Mouse (Mus musculus) spleen, adult 2 months (tissue): ENCODE measurements around the gene Emc3. TPM values are rescaled to one million over a fixed set of nuclear protein-coding genes. Genes with fewer than 3 reads are reported as not detected.

Experiments used
- DNase-seq, 2 experiments: peaks; one replicate each; pipeline versions ENCODE4 v3.0.0 to v3.0.0-alpha.2; 2012 to 2021; ENCODE audit warnings: low spot score in 2 of 2, low read depth in 1 of 2
- H3K27ac ChIP-seq: fragments of 200-500 bp; 2 replicates; pipeline ENCODE4 v1.5.1; 2012; ENCODE audit warnings: low read length, inconsistent platforms; ENCODE audit not compliant: insufficient read depth
- H3K27me3 ChIP-seq: fragments of 200-500 bp; 2 replicates; pipeline ENCODE4 v1.6.1; 2012; ENCODE audit warnings: mild to moderate bottlenecking, moderate library complexity, low read length, inconsistent platforms; ENCODE audit not compliant: control insufficient read depth, insufficient read depth
- H3K36me3 ChIP-seq: fragments of 200-500 bp; 2 replicates; pipeline ENCODE4 v1.6.1; 2012; ENCODE audit warnings: mild to moderate bottlenecking, low read length, inconsistent platforms; ENCODE audit not compliant: control insufficient read depth, insufficient read depth
- H3K4me1 ChIP-seq: fragments of 200-500 bp; 2 replicates; pipeline ENCODE4 v1.6.1; 2011; ENCODE audit warnings: inconsistent platforms; ENCODE audit not compliant: control insufficient read depth, insufficient read depth, insufficient read length
- H3K4me3 ChIP-seq: fragments of 200-500 bp; 2 replicates; pipeline ENCODE4 v1.5.1; 2011; ENCODE audit warnings: mild to moderate bottlenecking, inconsistent platforms; ENCODE audit not compliant: insufficient read depth, insufficient read length; ENCODE audit errors: extremely low read depth
- CTCF ChIP-seq: fragments of 200-500 bp; IDR thresholded peaks from 2 replicates; pipeline ENCODE4 v1.5.1; 2011; ENCODE audit warnings: mild to moderate bottlenecking, inconsistent platforms; ENCODE audit not compliant: insufficient read depth, insufficient read length, insufficient replicate concordance; ENCODE audit errors: extremely low read depth
- POLR2A ChIP-seq: fragments of 200-500 bp; IDR thresholded peaks from 2 replicates; pipeline ENCODE4 v1.6.1; 2011; ENCODE audit warnings: low read depth, low read length, inconsistent platforms
- WGBS: fragments of 180-500 bp; shearing (Covaris S2); methylation state at CpG from one replicate; pipeline ENCODE4 v1.1.7; 2018; 5-methylcytosine and 5-hydroxymethylcytosine counted together
- polyA plus RNA-seq: library from polyadenylated mRNA; depleted of rRNA; stranded (reverse); fragments of >200 nt; gene quantifications from 2 replicates; pipeline ENCODE4 v1.2.3, GENCODE M21; 2012; rRNA removed

Emc3 gene
- 18.2 and 20.0 TPM in 2 replicates for polyA plus RNA-seq

GRCm38 (mm10) chr6:113530932-113531839 lies at the start of gene Emc3, which contains the start of gene Fancd2:
TSS of gene Emc3 (minus strand) at chr6:113531652.
TSS of gene Fancd2 (plus strand) at chr6:113531682.
- TF ChIP-seq CTCF (no peak), POLR2A (peak; percentile 50)
- DNase-seq = peak; percentile 64 to 84
- Histone ChIP-seq H3K36me3 (no peaks in the 10 kb centered on the region), H3K27ac (peak within 1 kb of the TSS; percentile 77), H3K4me1 (peaks cover 7% of the 10 kb centered on the region), H3K27me3 (no peaks in the 10 kb centered on the region), H3K4me3 (peak within 1 kb of the TSS; percentile 99)
- WGBS = under 1% methylated on average over 47 of the region's 47 CpGs

DNA sequence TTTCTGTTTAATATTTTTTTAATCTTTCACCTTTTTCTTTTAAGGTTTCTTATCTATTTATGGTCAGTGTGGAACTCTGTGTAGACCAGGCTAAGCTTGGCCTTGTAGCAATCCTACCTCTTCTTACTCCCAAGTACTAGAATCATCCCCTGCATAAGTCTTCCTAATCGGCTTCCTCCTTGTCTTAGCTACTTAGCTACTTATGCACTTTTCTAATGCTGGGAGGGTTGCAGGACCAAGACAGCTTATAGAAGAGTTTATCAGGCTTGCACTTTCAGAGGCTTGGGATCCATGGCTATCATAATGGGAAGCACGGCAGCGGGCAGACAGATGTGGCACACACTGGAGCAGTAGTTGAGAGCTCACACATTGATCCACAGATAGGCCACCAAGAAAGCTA lies 47.9 kb upstream of the Emc3 start:
- TF ChIP-seq POLR2A (no peak), CTCF (no peak)
- H3K4me1 ChIP-seq = no peaks in the 10 kb centered on the region
- WGBS = 95% methylated on average over 3 of the region's 3 CpGs
- no peak overlapping the region for H3K27ac ChIP-seq
- no peaks in the 10 kb centered on the region for H3K36me3 ChIP-seq
- no peak overlapping the region for H3K4me3 ChIP-seq
- no peaks in the 10 kb centered on the region for H3K27me3 ChIP-seq
- DNase-seq = no peak

- no peaks in the 10 kb centered on the region for H3K36me3 ChIP-seq
- 96% methylated on average over 6 of the region's 6 CpGs for WGBS
Measured at GRCm38 (mm10) chr6:113576044-113576443, 44.6 kb upstream of the Emc3 start.

DNA sequence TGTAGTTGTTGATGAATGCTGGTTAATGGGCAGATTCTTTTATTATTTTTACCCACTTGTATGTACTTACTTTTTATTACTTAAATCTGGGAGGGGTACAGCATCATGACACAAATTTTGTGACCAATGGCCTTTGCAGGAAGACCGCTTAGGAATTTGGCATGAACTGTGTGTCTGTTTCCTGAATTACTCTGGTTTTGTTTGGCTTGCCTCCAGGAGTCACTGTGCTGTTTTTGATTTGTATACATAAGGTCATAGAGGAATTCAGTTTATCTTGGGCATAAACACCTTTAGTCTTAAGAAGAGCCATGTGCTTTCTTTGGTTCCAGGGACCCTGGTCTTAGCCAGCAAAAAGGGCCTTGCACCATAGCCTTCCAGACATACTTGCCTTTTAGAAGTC lies 33.1 kb upstream of the Emc3 start:
- Histone ChIP-seq H3K36me3 (no peaks in the 10 kb centered on the region), H3K4me1 (no peaks in the 10 kb centered on the region), H3K27me3 (no peaks in the 10 kb centered on the region), H3K4me3 (no peak overlapping the region), H3K27ac (no peak overlapping the region)
- 82% methylated on average over 1 of the region's 1 CpGs for WGBS
- TF ChIP-seq POLR2A (no peak), CTCF (no peak)
- DNase-seq = no peak

More at GRCm38 (mm10) chr6:113576044-113576443, 44.6 kb upstream of the Emc3 start:
- no peaks in the 10 kb centered on the region for H3K4me1 ChIP-seq
- no peak for DNase-seq
- H3K27ac ChIP-seq = no peak overlapping the region
- TF ChIP-seq CTCF (no peak), POLR2A (no peak)
- H3K27me3 ChIP-seq = no peaks in the 10 kb centered on the region
- no peak overlapping the region for H3K4me3 ChIP-seq

GRCm38 (mm10) chr6:113559736-113560135 lies 28.3 kb upstream of the Emc3 start:
- WGBS = 95% methylated on average over 6 of the region's 6 CpGs
- no peak for TF ChIP-seq CTCF
- no peak for TF ChIP-seq POLR2A

DNA sequence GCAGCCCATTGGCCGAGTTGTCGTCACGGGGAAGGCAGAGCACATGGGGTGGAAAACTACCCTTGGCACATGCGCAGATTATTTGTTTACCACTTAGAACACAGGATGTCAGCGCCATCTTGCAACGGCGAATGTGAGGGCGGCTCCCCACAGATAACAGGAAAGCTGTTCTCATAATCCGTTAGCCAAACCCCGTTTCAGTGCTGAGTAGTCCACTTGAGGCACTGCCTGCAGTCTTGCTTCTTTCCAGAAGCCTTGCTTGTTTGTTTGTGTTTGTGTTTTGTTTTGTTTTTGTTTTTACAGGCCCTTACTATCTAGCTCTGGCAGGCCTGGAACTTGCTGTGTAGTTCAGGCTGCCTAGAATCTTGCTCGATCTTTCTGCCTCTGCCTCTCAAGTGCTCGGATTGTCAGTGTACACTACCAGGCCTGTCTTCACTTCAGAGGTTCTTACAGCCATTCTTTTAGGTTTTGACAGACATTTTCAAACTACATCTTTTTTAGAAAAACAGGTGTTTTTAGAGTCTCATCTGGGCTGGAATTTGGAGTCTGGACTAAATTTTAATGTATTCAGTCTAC lies 12.5 kb upstream of the Emc3 start:
- no peak for DNase-seq
- WGBS = 85% methylated on average over 9 of the region's 12 CpGs

More at GRCm38 (mm10) chr6:113559736-113560135, 28.3 kb upstream of the Emc3 start:
- no peak for DNase-seq
- H3K4me1 ChIP-seq = no peaks in the 10 kb centered on the region
- no peak overlapping the region for H3K4me3 ChIP-seq
- no peaks in the 10 kb centered on the region for H3K36me3 ChIP-seq
- no peaks in the 10 kb centered on the region for H3K27me3 ChIP-seq
- no peak overlapping the region for H3K27ac ChIP-seq

More for the DNA sequence above, 12.5 kb upstream of the Emc3 start:
- H3K27ac ChIP-seq = no peak overlapping the region
- no peaks in the 10 kb centered on the region for H3K27me3 ChIP-seq
- H3K4me3 ChIP-seq = no peak overlapping the region
- no peaks in the 10 kb centered on the region for H3K4me1 ChIP-seq
- no peaks in the 10 kb centered on the region for H3K36me3 ChIP-seq
- TF ChIP-seq CTCF = no peak
